Mouse (Mus musculus): ENCODE data around the gene Eif3a. TPM values are rescaled to one million over a fixed set of nuclear protein-coding genes. Genes with fewer than 3 reads are reported as not detected.

Gene Eif3a
- polyA plus RNA-seq, 1 experiment: 68.7 TPM

- H3ac ChIP-seq (ENCODE audit: control insufficient read depth, insufficient read length, low read depth): no peak overlapping the region
- no peak for TF ChIP-seq CTCF (IDR thresholded peaks at IDR 0.05; ENCODE audit: control insufficient read depth, insufficient read depth, insufficient read length)
- TF ChIP-seq MYOD1 (IDR thresholded peaks at IDR 0.05; ENCODE audit: control insufficient read depth, insufficient read length, low read depth): no peak
- TF ChIP-seq MAX (IDR thresholded peaks at IDR 0.05): no peak
- TF ChIP-seq FOSL1 (IDR thresholded peaks at IDR 0.05; ENCODE audit: insufficient read depth, low read length, poor library complexity, severe bottlenecking): no peak
- no peak for TF ChIP-seq MYOG (IDR thresholded peaks at IDR 0.05; ENCODE audit: control insufficient read depth, extremely low read depth, insufficient read length)
- no peak for TF ChIP-seq USF1 (IDR thresholded peaks at IDR 0.05; ENCODE audit: low read depth)
- TF ChIP-seq CEBPB (IDR thresholded peaks at IDR 0.05; ENCODE audit: low read depth): no peak
- H3K4me3 ChIP-seq (ENCODE audit: insufficient read depth, poor library complexity, severe bottlenecking): no peak overlapping the region
- H3K79me3 ChIP-seq (ENCODE audit: low read depth): no peaks in the 10 kb centered on the region
- H3K36me3 ChIP-seq (ENCODE audit: control insufficient read depth, insufficient read depth): no peaks in the 10 kb centered on the region
- no peaks in the 10 kb centered on the region for H3K79me2 ChIP-seq (ENCODE audit: control insufficient read depth, insufficient read depth)
- no peaks in the 10 kb centered on the region for H3K27me3 ChIP-seq (ENCODE audit: control insufficient read depth, insufficient read depth, insufficient read length)
Measured at GRCm38 (mm10) chr19:60716381-60716780, 74.1 kb downstream of the Eif3a start.

- no peaks in the 10 kb centered on the region for H3K79me2 ChIP-seq (ENCODE audit: control insufficient read depth, insufficient read depth)
- TF ChIP-seq USF1 (IDR thresholded peaks at IDR 0.05; ENCODE audit: low read depth) (no peak), CTCF (IDR thresholded peaks at IDR 0.05; ENCODE audit: control insufficient read depth, insufficient read depth, insufficient read length) (no peak), FOSL1 (IDR thresholded peaks at IDR 0.05; ENCODE audit: insufficient read depth, low read length, poor library complexity, severe bottlenecking) (no peak), MAX (IDR thresholded peaks at IDR 0.05) (no peak), MYOD1 (IDR thresholded peaks at IDR 0.05; ENCODE audit: control insufficient read depth, insufficient read length, low read depth) (no peak), MYOG (IDR thresholded peaks at IDR 0.05; ENCODE audit: control insufficient read depth, extremely low read depth, insufficient read length) (no peak), CEBPB (IDR thresholded peaks at IDR 0.05; ENCODE audit: low read depth) (no peak)
- H3K79me3 ChIP-seq (ENCODE audit: low read depth): no peaks in the 10 kb centered on the region
- H3K36me3 ChIP-seq (ENCODE audit: control insufficient read depth, insufficient read depth): no peaks in the 10 kb centered on the region
- no peaks in the 10 kb centered on the region for H3K27me3 ChIP-seq (ENCODE audit: control insufficient read depth, insufficient read depth, insufficient read length)
- H3K4me3 ChIP-seq (ENCODE audit: insufficient read depth, poor library complexity, severe bottlenecking): no peak overlapping the region
- H3ac ChIP-seq (ENCODE audit: control insufficient read depth, insufficient read length, low read depth): no peak overlapping the region
Measured at GRCm38 (mm10) chr19:60712577-60712976, 77.9 kb downstream of the Eif3a start.

Small RNAs within 50 kb of the gene (microRNA-seq; reads per million reads assigned to microRNA genes)
- gene mmu-mir-3084-1 (ENCODE audit: borderline microRNAs expressed): not detected

Other genes starting within 250 kb of the Eif3a start
- 11.2 TPM for gene Cacul1, start 209.6 kb downstream of the Eif3a start, polyA plus RNA-seq (2012; fragmentation: generic; extraction: Trizol)
- gene Nanos1, start 34.7 kb downstream of the Eif3a start, polyA plus RNA-seq (2012; fragmentation: generic; extraction: Trizol): 2.8 TPM
- gene Fam45a, start 20.9 kb upstream of the Eif3a start, polyA plus RNA-seq (2012; fragmentation: generic; extraction: Trizol): 8.5 TPM
- 1.8 TPM for gene Sfxn4, start 70.8 kb upstream of the Eif3a start, polyA plus RNA-seq (2012; fragmentation: generic; extraction: Trizol)
- 83.1 TPM for gene Prdx3, start 83.9 kb upstream of the Eif3a start, polyA plus RNA-seq (2012; fragmentation: generic; extraction: Trizol)
- 1.1 TPM for gene Grk5, start 99.1 kb upstream of the Eif3a start, polyA plus RNA-seq (2012; fragmentation: generic; extraction: Trizol)